9 mouse cellular contexts compared by ENCODE assay signal in the genomic region with DNA sequence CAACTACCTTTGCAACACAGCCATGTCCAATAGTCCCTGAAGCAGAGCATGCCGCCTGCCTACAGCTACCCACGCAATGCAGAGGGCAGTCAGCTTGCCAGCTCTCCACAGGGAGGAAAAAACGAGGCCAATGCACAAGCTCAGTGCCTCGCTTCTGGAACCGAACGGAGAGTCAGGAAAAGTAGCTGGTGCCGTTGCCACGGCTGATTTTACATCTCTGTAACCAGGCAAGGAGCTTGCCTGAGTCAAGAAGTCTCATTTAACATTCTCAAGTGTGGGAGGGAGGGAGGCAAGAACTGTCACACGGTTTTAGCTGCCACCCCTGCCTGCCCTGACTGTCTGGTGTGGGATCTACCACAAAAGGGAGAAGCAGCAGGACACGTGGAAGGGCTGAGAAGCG. TPM values are rescaled to one million over a fixed set of nuclear protein-coding genes. Genes with fewer than 3 reads are reported as not detected.
DNase-seq lines count a peak whose midpoint lies in the region; ATAC-seq and TF ChIP-seq lines count a peak whose summit lies in the region.
"Had no signal": no experiment of that assay in that cellular context is flagged by ENCODE, and none has a peak within 500 bp of the region (broad histone marks: within the 10 kb centered on the region; RNA-seq: fewer than 3 reads in every experiment).

No protein-coding gene starts in this region.

- no peak overlapping the region for H3K4me2 ChIP-seq in forebrain, postnatal 0 days (ENCODE audit: low read depth)
- H3K4me2 ChIP-seq in forebrain, embryonic 13.5 days: no peak overlapping the region

- H3K4me1 ChIP-seq in forebrain, postnatal 0 days (ENCODE audit: insufficient read depth): no peaks in the 10 kb centered on the region
- H3K4me1 ChIP-seq in forebrain, embryonic 13.5 days: no peaks in the 10 kb centered on the region

- 59% methylated on average over 11 of the region's 11 CpGs for WGBS in forebrain, postnatal 0 days
- WGBS in forebrain, embryonic 13.5 days: 87% methylated on average over 11 of the region's 11 CpGs

- intact Hi-C loops in left cerebral cortex, postnatal 25 days (cut with DNase I): loop anchor here (1.0 kb wide), 3 partner anchors 34 to 59 kb away; no protein-coding TSS in a partner anchor

- H3K27ac ChIP-seq in forebrain, postnatal 0 days (ENCODE audit: low read depth, low read length): peak overlapping the region; percentile 68
- no peak overlapping the region for H3K27ac ChIP-seq in forebrain, embryonic 13.5 days

- H3K27me3 ChIP-seq in forebrain, postnatal 0 days (ENCODE audit: insufficient read depth, low read length): no peaks in the 10 kb centered on the region
- no peaks in the 10 kb centered on the region for H3K27me3 ChIP-seq in forebrain, embryonic 13.5 days

- no peaks in the 10 kb centered on the region for H3K9me3 ChIP-seq in forebrain, postnatal 0 days (ENCODE audit: low read length)
- H3K9me3 ChIP-seq in forebrain, embryonic 13.5 days (replicated peaks): no peaks in the 10 kb centered on the region

- TF ChIP-seq CTCF in forebrain, postnatal 0 days (IDR thresholded peaks at IDR 0.05; ENCODE audit: low read depth): no peak

- ATAC-seq in forebrain, postnatal 0 days: peak; percentile 81
- ATAC-seq in forebrain, embryonic 13.5 days: no peak
- peak; percentile 91 for ATAC-seq in cerebellum, adult (ENCODE audit: insufficient number of reproducible peaks, low FRiP score, low TSS enrichment)
- no peak for ATAC-seq in erythroid progenitor cell, adult 5-6 weeks (replicated peaks; ENCODE audit: low FRiP score, poor library complexity, severe bottlenecking)

- H3K36me3 ChIP-seq in forebrain, postnatal 0 days (ENCODE audit: insufficient read depth): peaks cover 17% of the 10 kb centered on the region; the same call in 1 of the 2 replicates
- H3K36me3 ChIP-seq in forebrain, embryonic 13.5 days (ENCODE audit: poor library complexity, severe bottlenecking): peaks cover 56% of the 10 kb centered on the region

- no peak overlapping the region for H3K9ac ChIP-seq in forebrain, postnatal 0 days
- H3K9ac ChIP-seq in forebrain, embryonic 13.5 days: no peak overlapping the region

- peak; percentile 53 for DNase-seq in forebrain, postnatal 0 days
- DNase-seq in frontal cortex, postnatal 14 days (ENCODE audit: low spot score in 2 of 2): peak; percentile 68 to 86
- DNase-seq in left cerebral cortex, postnatal 25 days (ENCODE audit: low spot score in 2 of 2): peak; percentile 79 to 97
- no peak for DNase-seq in adrenal gland, adult 8-10 months
- no peak for DNase-seq in testis, postnatal 10 days (ENCODE audit: low spot score)
- DNase-seq: lung, postnatal 36 days had no signal

- H3K4me3 ChIP-seq in forebrain, postnatal 0 days (ENCODE audit: low read depth, low read length): no peak overlapping the region
- H3K4me3 ChIP-seq in forebrain, embryonic 13.5 days: no peak overlapping the region

RNA-seq across cellular contexts. Expression of a gene that starts 54.4 kb away (rescaled TPM):
- total RNA-seq in forebrain, postnatal 0 days (2014; rRNA removed): 271 and 284 TPM in 2 replicates
- 227 and 280 TPM in 2 replicates for polyA plus RNA-seq in forebrain, postnatal 0 days (2015; fragmentation: Nextera tagmentation; extraction: Ambion mirVana)
- 26.1 and 32.8 TPM in 2 replicates for polyA plus RNA-seq in forebrain, embryonic 13.5 days (2015; fragmentation: Nextera tagmentation; extraction: Ambion mirVana)
- 100 to 1,000 TPM; 645 to 685 TPM for total RNA-seq in left cerebral cortex, postnatal 25 days (2021)
- total RNA-seq in erythroid progenitor cell, adult 5-6 weeks (2015; ENCODE audit: low replicate concordance): not detected in 2 replicates
- 0.77 TPM in 1 of 2 replicates, not detected in the other for total RNA-seq in erythroid progenitor cell, adult 5-6 weeks (2017; ENCODE audit: low replicate concordance)
- total RNA-seq in adrenal gland, adult 8-10 months (2022): 10 to 100 TPM; 13.2 to 25.8 (median 20.0) TPM

Comparison
In these comparisons a context has a peak if more than half of its experiments do, and no peak if none do; other contexts are left out.
1. ATAC-seq: peak in forebrain, postnatal 0 days (single experiment) and cerebellum, adult (single experiment); none in forebrain, embryonic 13.5 days (single experiment) and erythroid progenitor cell, adult 5-6 weeks (single experiment).
2. DNase-seq: peak in forebrain, postnatal 0 days (single experiment), frontal cortex, postnatal 14 days (2 of 2) and left cerebral cortex, postnatal 25 days (2 of 2); none in adrenal gland, adult 8-10 months (single experiment) and testis, postnatal 10 days (single experiment).
3. RNA of a gene that starts 54.4 kb away (total RNA-seq): 645 to 685 TPM in left cerebral cortex, postnatal 25 days, 271 to 284 TPM in forebrain, postnatal 0 days and 13.2 to 25.8 TPM in adrenal gland, adult 8-10 months; 0.77 TPM in erythroid progenitor cell, adult 5-6 weeks; every median in the first group is over 4 times any median in the second.